Mouse (Mus musculus): ENCODE results near the gene Prss27. TPM values are rescaled to one million over a fixed set of nuclear protein-coding genes. Genes with fewer than 3 reads are reported as not detected.
"Not testable (repeated sequence)": the region's sequence is repeated elsewhere in the genome, so short reads cannot be mapped to it uniquely, and the experiment has no call there.

Gene Prss27
- total RNA-seq, 2 experiments from 2014 or later = not detected

DNA sequence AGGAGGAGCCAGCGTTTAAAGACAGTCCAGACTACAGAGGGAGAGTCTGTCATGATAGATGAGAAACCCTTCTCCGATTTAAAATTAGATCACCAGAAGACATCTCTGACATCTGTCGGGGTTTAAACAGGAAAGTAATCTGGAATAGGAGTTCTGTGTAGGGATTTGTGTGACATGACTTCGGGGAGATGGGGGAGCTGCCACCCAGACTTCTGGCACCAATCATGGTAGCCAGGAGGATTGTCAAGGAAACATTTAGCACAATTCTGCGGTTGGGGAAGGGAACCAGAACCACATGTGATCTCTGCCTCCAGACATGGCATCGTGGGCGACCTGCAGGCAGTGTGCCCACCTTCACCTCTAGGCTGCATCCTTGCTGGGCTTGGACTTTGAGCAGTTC, 8.5 kb upstream of the Prss27 start:
- intact Hi-C loops (cut with DNase I) = no loop called here
- no peak for DNase-seq (ENCODE audit: low spot score)

DNA sequence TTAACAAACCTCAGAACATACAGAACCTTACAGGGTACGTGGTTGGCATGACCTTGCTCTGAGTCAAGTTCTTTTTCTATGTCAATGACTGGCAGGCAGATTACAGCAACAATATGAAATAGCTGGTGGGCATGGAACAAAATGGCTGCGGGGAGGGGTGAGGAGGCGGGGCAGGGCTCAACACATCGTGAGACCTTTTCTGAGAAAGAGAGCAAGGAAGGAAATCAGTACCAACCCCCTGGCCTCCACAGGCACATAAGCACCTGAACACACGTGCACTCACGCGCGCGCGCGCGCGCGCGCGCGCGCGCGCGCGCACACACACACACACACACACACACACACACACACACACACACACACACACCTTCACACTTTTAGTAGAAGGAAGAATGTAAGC, 7.4 kb upstream of the Prss27 start:
- intact Hi-C loops (cut with DNase I) = no loop called here
- DNase-seq (ENCODE audit: low spot score) = no peak

DNA sequence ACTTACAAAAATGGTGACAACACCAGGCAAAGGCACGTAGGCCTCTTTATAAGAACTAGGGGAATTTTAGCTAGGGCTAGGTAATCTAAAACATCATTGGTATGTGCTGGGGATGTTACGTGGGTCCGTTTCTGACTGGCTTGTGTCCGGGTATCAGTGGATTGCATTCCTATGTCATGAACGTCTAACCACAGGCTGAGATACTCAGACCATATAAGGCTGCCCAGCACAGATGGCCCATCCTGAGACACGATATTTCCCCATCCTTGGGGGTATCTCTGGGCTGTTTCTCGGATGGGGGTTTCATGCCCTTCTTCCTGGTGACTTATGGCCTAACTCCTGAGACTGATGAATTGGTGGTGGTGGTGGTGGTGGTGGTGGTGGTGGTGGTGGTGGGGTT, 2.9 kb upstream of the Prss27 start:
- intact Hi-C loops (cut with DNase I) = no loop called here
- no peak for DNase-seq (ENCODE audit: low spot score)

DNA sequence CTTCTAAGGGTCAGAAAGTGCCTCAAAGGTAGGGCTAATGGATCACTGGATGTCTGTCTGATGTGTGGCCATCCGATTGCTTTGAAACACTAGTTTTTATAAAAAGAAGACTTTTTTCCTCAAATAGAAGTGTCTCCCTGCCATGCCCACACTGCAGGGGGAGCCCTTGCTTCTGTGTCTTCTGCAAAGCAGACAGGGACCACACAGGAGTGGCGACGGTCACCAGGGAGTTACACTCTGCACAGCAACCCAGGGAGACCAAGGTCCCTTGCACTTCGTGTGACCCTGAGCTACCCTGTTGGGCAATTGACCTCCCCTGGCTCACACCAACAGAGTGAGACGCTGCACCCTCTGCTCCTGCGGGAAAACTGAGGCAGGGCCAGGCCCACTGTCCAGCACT, 990 bp upstream of the Prss27 start:
- intact Hi-C loops (cut with DNase I) = no loop called here
- no peak for DNase-seq (ENCODE audit: low spot score)

DNA sequence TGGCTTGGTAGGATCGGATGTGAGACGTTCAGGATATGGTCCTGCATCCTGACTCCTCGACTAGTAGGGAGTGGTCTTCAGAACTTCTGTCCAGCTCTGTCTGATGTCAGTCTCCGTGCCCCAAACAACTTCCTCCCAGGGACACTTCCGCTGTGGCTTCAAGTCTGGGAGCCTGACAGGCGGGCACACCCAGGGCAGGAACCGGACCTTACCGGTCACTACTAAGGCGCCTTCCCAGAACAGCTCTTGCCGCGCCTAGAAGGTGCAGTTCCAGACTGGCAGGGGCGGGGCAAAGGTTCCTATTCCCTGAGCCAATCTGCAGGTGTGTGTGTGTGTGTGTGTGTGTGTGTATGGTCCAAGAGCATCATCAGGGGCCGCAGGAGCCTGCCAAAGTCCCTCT, 584 bp upstream of the Prss27 start:
- DNase-seq (ENCODE audit: low spot score) = no peak
- intact Hi-C loops (cut with DNase I) = no loop called here

DNA sequence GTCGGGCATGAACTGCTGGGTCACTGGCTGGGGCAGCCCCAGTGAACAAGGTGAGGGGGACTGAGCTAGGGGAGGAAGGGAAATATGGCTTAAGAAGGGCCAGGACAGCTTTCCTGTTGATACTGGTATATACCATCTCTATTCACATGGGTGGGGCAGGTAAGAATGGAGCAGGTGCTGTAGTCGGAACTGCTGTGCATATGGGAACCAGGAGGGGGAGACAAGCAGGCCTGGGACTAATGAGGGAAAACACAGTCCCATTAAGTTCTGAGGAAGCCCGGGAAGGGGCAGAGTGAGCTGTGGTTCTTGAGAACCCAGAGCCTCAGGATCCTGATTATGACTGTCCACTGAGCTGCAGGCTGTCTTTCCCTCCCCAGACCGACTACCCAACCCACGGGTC, 6.5 kb downstream of the Prss27 start:
- intact Hi-C loops (cut with DNase I) = no loop called here
- no peak for DNase-seq (ENCODE audit: low spot score)

DNA sequence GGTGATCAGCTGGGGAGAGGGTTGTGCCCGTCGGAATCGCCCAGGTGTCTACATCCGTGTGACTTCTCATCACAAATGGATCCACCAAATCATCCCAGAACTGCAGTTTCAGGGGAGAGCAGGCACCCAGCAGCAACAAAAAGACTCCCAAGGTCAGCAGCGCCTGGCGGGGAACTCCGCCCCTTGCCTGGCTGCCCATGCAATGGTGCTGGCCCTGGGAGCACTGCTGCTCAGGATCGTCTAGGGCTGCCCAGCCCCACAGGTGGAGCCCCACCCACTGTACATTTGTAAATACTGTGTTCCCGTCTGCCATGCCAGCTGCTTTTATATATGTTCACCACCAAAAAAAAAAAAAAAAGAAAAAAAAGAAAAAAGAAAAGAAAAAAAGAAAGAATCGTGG, 7.7 kb downstream of the Prss27 start:
- intact Hi-C loops (cut with DNase I) = no loop called here
- no peak for DNase-seq (ENCODE audit: low spot score)

DNA sequence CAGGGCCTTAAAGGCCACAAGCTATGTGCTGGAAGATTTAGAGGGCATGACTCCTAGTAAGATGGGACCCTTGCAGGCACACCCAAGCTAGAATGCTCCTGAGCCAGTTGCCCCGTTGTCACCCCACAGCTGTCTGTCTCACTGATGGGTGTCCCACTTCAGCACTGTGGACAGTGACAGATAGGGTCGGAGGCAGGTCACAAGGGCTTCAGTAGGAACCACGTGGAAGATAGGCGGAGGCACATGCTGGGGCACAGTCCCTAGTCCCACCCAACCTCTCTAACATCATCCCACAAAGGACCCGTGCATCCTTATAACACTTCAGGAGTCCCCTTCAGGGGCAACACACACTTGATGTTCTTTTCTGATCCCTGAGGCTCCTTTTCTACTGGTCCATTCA, 8.1 kb downstream of the Prss27 start:
- intact Hi-C loops (cut with DNase I) = no loop called here

DNA sequence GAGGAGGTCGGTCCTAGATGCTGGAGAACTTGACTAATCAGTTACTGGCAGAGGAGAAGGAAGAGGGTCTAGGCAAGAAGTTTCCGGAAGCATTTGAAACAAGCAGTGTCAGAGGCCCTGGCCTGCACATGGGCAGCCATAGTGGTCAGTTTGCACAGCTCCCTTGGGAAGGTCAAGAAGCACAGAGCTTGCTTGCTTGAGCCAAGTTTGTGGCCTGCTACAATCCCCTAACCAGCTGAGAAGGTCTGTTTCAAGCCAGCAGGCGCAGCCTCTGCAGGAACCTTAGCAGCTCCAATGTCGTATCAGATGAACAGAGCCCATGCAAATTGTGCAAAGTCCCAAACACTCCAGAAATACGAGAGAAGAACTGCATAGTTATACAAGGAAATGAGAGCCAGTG, 10.1 kb downstream of the Prss27 start:
- DNase-seq (ENCODE audit: low spot score) = no peak
- intact Hi-C loops (cut with DNase I) = no loop called here

More for the DNA sequence above, 8.1 kb downstream of the Prss27 start:
- no peak for DNase-seq (ENCODE audit: low spot score)

DNA sequence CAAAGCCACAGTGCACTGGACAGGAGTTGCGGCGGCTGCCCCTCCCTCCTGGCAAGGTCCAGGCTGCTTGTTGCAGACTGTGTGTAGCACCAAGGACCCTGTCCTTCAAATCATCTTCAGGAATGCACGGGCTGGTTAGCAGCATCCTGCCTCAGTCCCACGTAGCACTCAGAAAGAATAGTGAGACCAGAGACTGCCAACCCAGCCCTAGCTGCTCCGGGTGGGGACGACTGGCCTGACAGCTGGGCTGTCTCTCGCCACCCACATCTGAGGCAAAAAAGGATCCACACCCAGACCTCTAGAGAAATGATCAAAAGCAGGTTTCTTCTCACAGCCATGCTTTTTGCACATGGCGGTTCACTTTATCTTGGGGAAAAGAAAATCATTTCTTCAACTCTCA, 11.1 kb downstream of the Prss27 start:
- no peak for DNase-seq (ENCODE audit: low spot score)
- intact Hi-C loops (cut with DNase I) = no loop called here

DNA sequence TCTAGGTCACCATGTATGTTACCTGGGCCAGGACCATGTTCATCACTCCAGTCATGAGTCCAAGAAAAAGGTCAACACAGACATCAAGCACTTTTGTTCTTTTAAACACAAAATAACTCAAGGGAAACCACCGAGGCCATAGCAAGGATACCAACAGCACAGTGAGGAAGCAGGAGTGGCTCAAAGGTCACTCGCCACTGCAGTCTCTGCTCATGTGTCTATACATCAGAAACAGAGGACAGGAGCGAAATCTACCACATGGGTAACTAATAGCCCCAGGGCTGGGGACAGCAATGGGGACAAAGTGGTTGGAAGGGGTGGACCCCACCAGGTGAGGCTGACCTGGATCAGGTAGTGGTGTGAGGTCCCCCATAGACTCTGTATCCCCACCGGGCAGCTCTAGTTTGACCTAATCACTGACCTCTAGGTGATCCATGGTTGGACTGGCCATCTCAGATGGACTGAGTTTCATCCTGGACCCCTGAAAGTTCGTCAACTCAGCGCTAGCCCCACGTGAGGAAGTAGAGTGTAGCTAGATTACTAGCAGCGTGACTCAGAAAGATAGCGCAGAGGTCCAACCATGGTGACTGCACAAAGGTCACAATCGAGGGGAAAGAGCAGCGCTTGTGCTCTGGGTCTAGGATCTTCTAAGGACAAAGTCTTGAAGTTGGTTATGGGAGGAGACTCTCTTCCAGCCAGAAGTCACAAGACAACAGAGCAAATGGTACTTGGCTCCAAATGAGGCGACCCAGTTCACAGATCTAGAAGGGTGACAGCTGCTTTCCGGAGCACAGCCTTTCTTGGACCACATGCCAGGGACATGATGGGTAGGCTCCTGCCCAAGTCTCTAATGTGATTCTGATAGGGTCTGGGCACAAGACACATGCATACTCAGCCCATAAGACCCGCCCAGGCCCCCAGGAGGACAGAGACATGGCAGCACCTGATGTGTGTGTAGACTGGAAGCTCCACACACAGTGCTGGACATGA, 19.0 kb downstream of the Prss27 start:
- no peak for DNase-seq (ENCODE audit: low spot score)
- intact Hi-C loops (cut with DNase I) = no loop called here

DNA sequence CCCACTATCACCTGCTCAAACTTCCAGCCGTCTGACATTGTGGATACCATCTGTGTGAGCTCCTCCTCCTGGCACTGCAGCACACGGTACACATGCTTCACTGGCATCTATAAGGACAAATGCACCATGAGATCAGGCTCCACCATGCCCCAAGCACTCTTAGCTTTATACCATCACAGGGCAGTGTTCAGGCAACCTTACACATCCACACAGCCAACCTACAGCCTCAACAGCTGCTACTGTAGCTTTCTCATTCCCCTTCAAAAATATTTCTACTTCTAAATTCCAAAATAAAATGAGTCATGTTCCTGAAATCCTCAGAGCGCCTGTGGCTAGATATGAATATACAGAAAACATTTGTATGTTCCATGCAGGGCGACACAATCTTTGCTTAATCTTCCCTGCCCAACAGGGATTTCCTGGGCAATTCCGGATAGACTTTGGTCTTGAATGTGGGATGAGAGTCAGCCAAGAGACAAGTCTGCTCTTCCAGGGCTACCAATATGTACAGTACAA, 19.8 kb downstream of the Prss27 start:
- intact Hi-C loops (cut with DNase I) = no loop called here
- DNase-seq (ENCODE audit: low spot score) = no peak

DNA sequence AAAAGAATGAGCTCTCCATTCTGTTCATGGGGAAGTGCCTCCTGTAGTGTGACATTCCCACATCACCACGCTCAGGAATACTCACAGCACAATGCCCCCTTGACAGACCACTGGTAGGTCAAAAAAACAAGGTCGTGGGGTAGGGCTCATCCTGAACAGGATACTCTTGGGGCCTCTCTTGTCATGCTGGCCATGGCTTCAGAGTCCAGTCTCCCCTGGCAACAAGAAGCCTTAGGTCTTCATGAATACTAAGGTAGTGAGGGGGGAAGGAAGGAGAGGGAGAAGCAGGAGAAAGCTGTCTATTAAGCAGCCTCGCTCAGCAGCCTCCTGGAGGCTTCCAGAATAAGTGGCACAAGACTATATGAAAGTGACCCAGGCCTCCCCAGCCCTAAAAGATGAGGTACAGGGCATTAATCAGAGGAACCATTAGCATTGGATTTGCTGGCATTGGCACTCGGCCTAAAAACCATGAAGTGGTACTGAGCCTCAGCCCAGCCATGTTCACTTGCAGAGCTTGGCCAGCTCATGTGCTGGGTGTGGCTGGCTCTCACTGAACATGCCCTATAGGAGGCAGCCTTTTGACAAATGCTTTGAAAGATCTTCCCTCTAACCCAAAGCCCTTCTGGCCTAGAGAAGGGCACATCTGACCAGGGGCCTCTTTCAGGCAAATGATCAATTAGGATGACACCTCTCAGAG, 24.7 kb downstream of the Prss27 start:
- intact Hi-C loops (cut with DNase I) = no loop called here
- no peak for DNase-seq (ENCODE audit: low spot score)

DNA sequence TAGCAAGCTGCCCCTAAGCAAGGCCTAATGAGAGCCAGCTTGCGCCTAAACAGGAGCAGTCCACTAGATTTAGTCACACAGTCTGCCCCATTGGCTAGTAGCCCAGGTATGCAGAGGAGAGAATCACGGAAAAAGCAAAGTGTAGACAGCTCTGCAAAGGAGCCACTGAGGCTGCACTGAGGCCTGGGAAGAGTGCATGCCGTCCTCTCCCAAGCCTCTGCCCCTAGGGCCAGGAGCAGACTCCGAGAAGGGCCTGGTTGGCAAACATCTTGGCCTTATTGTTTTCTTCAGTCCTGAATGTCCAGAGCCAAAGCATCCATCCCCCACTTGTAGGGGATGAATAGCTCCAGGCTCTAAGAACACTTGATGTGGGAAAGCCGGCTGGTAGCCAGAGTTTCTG, 30.3 kb downstream of the Prss27 start:
- intact Hi-C loops (cut with DNase I) = no loop called here

DNA sequence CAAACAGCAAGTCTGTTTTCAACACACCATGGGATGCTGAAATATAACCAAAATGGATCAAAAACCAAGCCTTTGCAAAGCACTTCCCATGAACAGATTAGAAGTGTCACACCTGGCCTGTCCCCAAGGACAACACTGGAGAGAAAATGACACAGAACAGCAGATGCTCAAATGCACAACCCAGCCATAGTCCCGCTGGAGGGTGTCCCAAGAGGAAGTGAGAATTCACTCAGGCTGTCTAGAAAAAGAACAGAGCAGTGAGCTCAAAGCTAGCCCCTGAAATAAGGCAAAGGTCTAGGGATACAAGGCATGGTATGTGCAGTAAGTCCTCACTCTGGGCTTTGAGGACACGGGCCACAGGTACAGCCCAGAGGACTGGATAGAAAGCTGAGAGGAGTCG, 31.6 kb downstream of the Prss27 start:
- intact Hi-C loops (cut with DNase I) = no loop called here
- no peak for DNase-seq (ENCODE audit: low spot score)

More for the DNA sequence above, 30.3 kb downstream of the Prss27 start:
- DNase-seq (ENCODE audit: low spot score) = no peak

DNA sequence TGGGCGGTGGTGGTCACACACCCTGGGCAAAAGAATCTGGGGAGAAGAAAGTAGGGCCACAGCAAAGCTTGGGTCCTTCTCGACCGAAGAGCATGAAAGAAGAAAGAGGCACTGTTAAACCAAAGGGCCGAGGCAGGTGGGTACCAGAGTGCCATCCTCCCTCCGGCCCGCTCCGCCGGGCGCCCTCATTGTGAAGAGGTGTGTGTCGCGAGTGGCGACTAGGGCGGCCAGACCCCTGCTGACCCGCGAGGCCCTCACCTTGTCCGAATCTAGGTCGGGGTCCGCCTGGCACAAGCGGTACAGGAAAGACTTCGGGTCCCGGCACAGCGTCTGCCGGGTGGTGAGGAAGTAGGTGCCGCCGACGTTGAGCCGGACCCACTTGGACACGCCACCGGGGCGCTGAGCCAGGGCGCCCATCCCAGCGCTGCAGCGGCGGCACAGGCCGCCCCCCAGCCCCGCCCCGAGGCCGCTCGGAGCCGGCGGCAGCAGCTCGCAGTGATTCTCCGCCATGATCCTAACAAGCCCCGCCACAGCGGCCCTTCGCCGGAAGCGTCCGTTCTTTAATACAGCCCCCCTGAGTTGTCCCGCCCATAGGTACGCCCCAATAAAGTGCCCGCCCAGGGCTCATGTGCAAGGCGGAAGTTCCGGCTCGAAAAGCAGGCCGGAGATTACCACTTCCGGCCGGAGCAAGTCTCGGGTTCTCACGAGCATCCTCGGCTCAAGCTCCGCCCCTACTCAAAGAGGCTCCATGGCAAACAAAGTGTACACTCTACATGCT, 35.2 kb downstream of the Prss27 start, which contains the start of gene Kctd5:
Gene Kctd5 (minus strand): TSS at position 567 of the 778 bp plus-strand sequence.
- peak; percentile 90 for DNase-seq (ENCODE audit: low spot score)

DNA sequence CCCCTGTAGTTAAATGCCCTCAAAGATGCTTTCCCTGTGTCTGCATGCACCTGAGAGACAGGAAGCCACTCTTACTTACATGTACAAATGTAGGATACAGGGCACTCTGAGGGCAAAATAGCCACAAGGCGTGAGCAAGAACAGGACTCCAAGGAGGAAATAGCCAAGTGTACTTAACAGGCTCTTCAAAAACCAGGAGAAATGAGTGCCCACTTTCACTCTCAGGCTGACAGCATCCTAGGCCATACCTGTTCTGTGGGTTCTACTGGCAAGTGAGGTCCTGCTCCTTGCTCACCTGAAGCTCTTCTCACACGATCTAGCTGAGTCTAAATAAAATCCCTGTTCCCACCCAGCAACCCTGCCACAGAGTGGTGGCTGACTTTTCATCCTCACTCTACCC, 39.2 kb downstream of the Prss27 start:
- intact Hi-C loops (cut with DNase I) = no loop called here
- DNase-seq (ENCODE audit: low spot score) = no peak

More for the DNA sequence above, 35.2 kb downstream of the Prss27 start, which contains the start of gene Kctd5:
- intact Hi-C loops (cut with DNase I) = loop anchor here (5.0 kb wide), 1 partner anchor 69 kb away; no protein-coding TSS in a partner anchor

DNA sequence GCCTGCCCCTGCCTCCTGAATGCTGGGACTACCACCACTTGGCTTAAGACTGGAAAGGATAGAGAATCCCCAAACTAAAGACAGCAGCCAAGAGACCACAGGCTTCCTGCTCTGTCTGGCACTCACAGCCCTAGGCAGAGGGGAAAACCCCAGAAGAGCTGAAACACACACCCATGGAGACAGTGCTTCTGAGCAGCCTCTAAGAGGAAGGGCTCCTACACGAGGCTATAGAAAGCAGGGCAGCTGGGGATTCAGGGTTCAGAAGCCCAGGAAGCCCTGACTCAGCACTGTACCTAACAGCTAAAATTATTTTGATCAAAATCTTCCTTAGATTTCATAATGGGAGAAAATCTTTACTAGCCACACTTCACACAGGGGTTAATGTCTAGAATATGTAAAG, 46.6 kb downstream of the Prss27 start:
- DNase-seq (ENCODE audit: low spot score) = no peak
- intact Hi-C loops (cut with DNase I) = no loop called here

DNA sequence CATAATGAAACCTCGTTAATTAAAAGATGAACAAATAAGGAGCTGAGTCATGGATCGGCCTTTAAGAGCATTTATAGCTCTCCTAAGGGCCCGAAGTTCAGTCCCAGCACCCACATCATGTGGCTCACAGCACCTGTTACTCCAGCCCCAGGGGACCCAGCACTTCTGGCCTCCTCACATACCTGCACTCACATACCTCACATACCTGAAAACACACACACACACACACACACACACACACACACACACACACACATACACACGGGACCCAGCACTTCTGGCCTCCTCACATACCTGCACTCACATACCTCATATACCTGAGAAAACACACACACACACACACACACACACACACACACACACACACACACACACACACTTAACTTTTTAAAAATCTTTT, 48.5 kb downstream of the Prss27 start:
- DNase-seq (ENCODE audit: low spot score); intact Hi-C loops (cut with DNase I): not testable (repeated sequence)

DNA sequence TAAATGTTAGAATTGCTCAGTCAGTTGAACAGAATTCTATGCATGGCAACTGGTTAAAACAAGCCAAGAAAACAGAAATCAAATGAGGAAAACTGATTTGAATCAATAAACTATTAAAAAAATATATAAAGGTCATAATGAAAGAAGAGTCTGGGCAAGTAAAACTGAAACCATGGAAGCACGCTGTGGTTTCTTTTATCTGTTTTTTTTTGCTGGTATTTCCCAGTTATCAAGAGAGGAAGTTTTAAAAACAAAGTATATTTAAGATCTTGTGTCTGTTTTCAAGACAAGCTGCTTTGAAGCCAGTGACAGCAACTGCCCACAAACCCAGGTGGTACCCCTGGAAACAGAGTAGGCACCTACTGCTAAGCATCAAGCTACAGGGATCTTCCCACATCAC, 52.6 kb downstream of the Prss27 start:
- intact Hi-C loops (cut with DNase I) = no loop called here
- DNase-seq (ENCODE audit: low spot score) = no peak

Data from heart, postnatal 25 days (tissue).